Mouse (Mus musculus): ENCODE data around the gene Mis18a.

- no peak for TF ChIP-seq CEBPB (IDR thresholded peaks at IDR 0.05; ENCODE audit: insufficient read depth, poor library complexity, severe bottlenecking)
- TF ChIP-seq POLR2A (IDR thresholded peaks at IDR 0.05; ENCODE audit: insufficient read length, low read depth), result no peak
- no peak for TF ChIP-seq MAX (IDR thresholded peaks at IDR 0.05; ENCODE audit: low read depth)
- TF ChIP-seq USF1 (IDR thresholded peaks at IDR 0.05; ENCODE audit: low read depth), result no peak
- no peak for TF ChIP-seq TCF12 (IDR thresholded peaks at IDR 0.05; ENCODE audit: insufficient read depth, poor library complexity, severe bottlenecking)
- no peak for TF ChIP-seq REST (IDR thresholded peaks at IDR 0.05; ENCODE audit: insufficient read depth, insufficient read length)
These were observed 11.1 kb upstream of the Mis18a start, which contains the start of gene Mrap for GRCm38 (mm10) chr16:90738092-90738956.

All from myocyte (in vitro differentiated cells).